Mouse (Mus musculus) G1E-ER4 (cell line): Measurements from ENCODE around the gene Gm49383. TPM values are rescaled to one million over a fixed set of nuclear protein-coding genes. Genes with fewer than 3 reads are reported as not detected.

Experiments used
- GATA1 ChIP-seq: IDR thresholded peaks from one replicate; pipeline ENCODE4 v1.8.0; 2012; ENCODE audit warnings: low read length, inconsistent platforms
- polyA plus RNA-seq: library from polyadenylated mRNA; stranded (reverse); fragments of >175 nt; gene quantifications from 2 replicates; pipeline ENCODE4 v1.2.3, GENCODE M21; 2012

The Gm49383 gene
- polyA plus RNA-seq, 1 experiment: 78.8 TPM

- TF ChIP-seq GATA1: no peak
Measured at GRCm38 (mm10) chr12:69155923-69156322, 41.0 kb downstream of the Gm49383 start.

- TF ChIP-seq GATA1: no peak
Measured at GRCm38 (mm10) chr12:69150049-69150448, 46.9 kb downstream of the Gm49383 start.

GRCm38 (mm10) chr12:69147166-69147735, 49.7 kb downstream of the Gm49383 start:
- no peak for TF ChIP-seq GATA1

- TF ChIP-seq GATA1: no peak
Measured at GRCm38 (mm10) chr12:69143460-69143859, 53.4 kb downstream of the Gm49383 start.

- no peak for TF ChIP-seq GATA1
Measured at GRCm38 (mm10) chr12:69139841-69140240, 57.1 kb downstream of the Gm49383 start.

- TF ChIP-seq GATA1: no peak
Measured at GRCm38 (mm10) chr12:69139201-69139600, 57.7 kb downstream of the Gm49383 start.

Other genes starting within 250 kb of the Gm49383 start
- gene Rps29, start 37.9 kb downstream of the Gm49383 start, polyA plus RNA-seq: 135 and 2,984 TPM in 2 replicates
- 43.0 and 59.9 TPM in 2 replicates for gene Lrr1, start 28.3 kb downstream of the Gm49383 start, polyA plus RNA-seq
- gene Rpl36al, start 13.0 kb downstream of the Gm49383 start, polyA plus RNA-seq: 49.0 and 65.9 TPM in 2 replicates
- 42.5 and 49.3 TPM in 2 replicates for gene Mgat2, start 12.9 kb downstream of the Gm49383 start, polyA plus RNA-seq
- 3.2 and 5.5 TPM in 2 replicates for gene Dnaaf2, start 1.3 kb upstream of the Gm49383 start, polyA plus RNA-seq
- gene Gm49384, start 7.2 kb upstream of the Gm49383 start, polyA plus RNA-seq: not detected in 2 replicates
- 11.1 TPM in 2 replicates for gene Pole2, start 31.1 kb upstream of the Gm49383 start, polyA plus RNA-seq
- gene Klhdc1, start 44.1 kb upstream of the Gm49383 start, polyA plus RNA-seq: 9.0 and 10.8 TPM in 2 replicates
- 29.6 and 38.1 TPM in 2 replicates for gene Klhdc2, start 99.6 kb upstream of the Gm49383 start, polyA plus RNA-seq
- gene Nemf, start 160.1 kb upstream of the Gm49383 start, polyA plus RNA-seq: 1.3 and 2.1 TPM in 2 replicates
- gene Arf6, start 175.0 kb upstream of the Gm49383 start, polyA plus RNA-seq: 237 and 265 TPM in 2 replicates
- 1.5 and 1.7 TPM in 2 replicates for gene Gm9887, start 175.4 kb upstream of the Gm49383 start, polyA plus RNA-seq